Mouse (Mus musculus): ENCODE results near the gene Pdlim4. TPM values are rescaled to one million over a fixed set of nuclear protein-coding genes. Genes with fewer than 3 reads are reported as not detected.
A peak's percentile ranks its signal among the peaks of the same experiment; 100 is the strongest.

The Pdlim4 gene
- total RNA-seq, 2 experiments from 2014 or later: 0.33 to 0.77 TPM

GRCm38 (mm10) chr11:54093000-54093399, 24.2 kb upstream of the Pdlim4 start:
- ATAC-seq (ENCODE audit: poor library complexity, severe bottlenecking): no peak

- ATAC-seq (ENCODE audit: poor library complexity, severe bottlenecking): peak; percentile 14; the same call in 1 of the 2 replicates
Observed at GRCm38 (mm10) chr11:54092188-54092587, 23.4 kb upstream of the Pdlim4 start.

- ATAC-seq (ENCODE audit: poor library complexity, severe bottlenecking): peak; percentile 76
Observed at GRCm38 (mm10) chr11:54091726-54092125, 22.9 kb upstream of the Pdlim4 start.

- no peak for ATAC-seq (ENCODE audit: poor library complexity, severe bottlenecking)
Observed at GRCm38 (mm10) chr11:54090091-54090879, 21.5 kb upstream of the Pdlim4 start.

GRCm38 (mm10) chr11:54088947-54089317, 20.1 kb upstream of the Pdlim4 start:
- peak; percentile 68 for ATAC-seq (ENCODE audit: poor library complexity, severe bottlenecking)

- ATAC-seq (ENCODE audit: poor library complexity, severe bottlenecking): peak; percentile 43
Observed at GRCm38 (mm10) chr11:54088253-54088946, 19.6 kb upstream of the Pdlim4 start.

GRCm38 (mm10) chr11:54085816-54086215, 17.0 kb upstream of the Pdlim4 start:
- 0 out of 2 replicates have a peak, but pooled peaks have one; percentile 32 for ATAC-seq (ENCODE audit: poor library complexity, severe bottlenecking)

- no peak for ATAC-seq (ENCODE audit: poor library complexity, severe bottlenecking)
Observed at GRCm38 (mm10) chr11:54084976-54085375, 16.2 kb upstream of the Pdlim4 start.

GRCm38 (mm10) chr11:54082725-54083124, 13.9 kb upstream of the Pdlim4 start:
- ATAC-seq (ENCODE audit: poor library complexity, severe bottlenecking): no peak

- ATAC-seq (ENCODE audit: poor library complexity, severe bottlenecking): no peak
Observed at GRCm38 (mm10) chr11:54080435-54080834, 11.6 kb upstream of the Pdlim4 start.

GRCm38 (mm10) chr11:54076101-54076500, 7.3 kb upstream of the Pdlim4 start:
- ATAC-seq (ENCODE audit: poor library complexity, severe bottlenecking): no peak

- ATAC-seq (ENCODE audit: poor library complexity, severe bottlenecking): no peak
Observed at GRCm38 (mm10) chr11:54075353-54075752, 6.5 kb upstream of the Pdlim4 start.

- no peak for ATAC-seq (ENCODE audit: poor library complexity, severe bottlenecking)
Observed at GRCm38 (mm10) chr11:54073291-54073690, 4.5 kb upstream of the Pdlim4 start.

GRCm38 (mm10) chr11:54071726-54072445, 3.1 kb upstream of the Pdlim4 start:
- no peak for ATAC-seq (ENCODE audit: poor library complexity, severe bottlenecking)

- ATAC-seq (ENCODE audit: poor library complexity, severe bottlenecking): peak; percentile 51
Observed at GRCm38 (mm10) chr11:54067996-54068519, 756 bp downstream of the Pdlim4 start.

GRCm38 (mm10) chr11:54067318-54067995, 1.4 kb downstream of the Pdlim4 start:
- no peak for ATAC-seq (ENCODE audit: poor library complexity, severe bottlenecking)

GRCm38 (mm10) chr11:54066400-54066799, 2.4 kb downstream of the Pdlim4 start:
- no peak for ATAC-seq (ENCODE audit: poor library complexity, severe bottlenecking)

GRCm38 (mm10) chr11:54065915-54066178, 3.0 kb downstream of the Pdlim4 start:
- no peak for ATAC-seq (ENCODE audit: poor library complexity, severe bottlenecking)

GRCm38 (mm10) chr11:54065106-54065914, 3.5 kb downstream of the Pdlim4 start:
- ATAC-seq (ENCODE audit: poor library complexity, severe bottlenecking): no peak

GRCm38 (mm10) chr11:54064412-54064978, 4.3 kb downstream of the Pdlim4 start:
- no peak for ATAC-seq (ENCODE audit: poor library complexity, severe bottlenecking)

Data from megakaryocyte, adult 5-6 weeks (primary cell).